Mouse (Mus musculus): ENCODE data around the gene Erich6.

- TF ChIP-seq POLR2A (IDR thresholded peaks at IDR 0.05; ENCODE audit: insufficient read length, low read depth) (no peak), SRF (IDR thresholded peaks at IDR 0.05; ENCODE audit: control insufficient read depth, insufficient read length, low read depth) (no peak), MYOG (IDR thresholded peaks at IDR 0.05; ENCODE audit: control insufficient read depth in 1 of 3, insufficient read depth in 1 of 3, insufficient read length in 2 of 3, low read depth in 2 of 3) (no peak), TCF12 (IDR thresholded peaks at IDR 0.05; ENCODE audit: insufficient read depth, poor library complexity, severe bottlenecking) (no peak), MAX (IDR thresholded peaks at IDR 0.05; ENCODE audit: low read depth) (no peak), REST (IDR thresholded peaks at IDR 0.05; ENCODE audit: insufficient read depth, insufficient read length) (no peak), POLR2AphosphoS2 (IDR thresholded peaks at IDR 0.05; ENCODE audit: insufficient read length, low read depth) (no peak), MYOD1 (IDR thresholded peaks at IDR 0.05; ENCODE audit: control insufficient read depth in 1 of 3, insufficient read length in 2 of 3, low read depth in 2 of 3) (no peak), CEBPB (IDR thresholded peaks at IDR 0.05; ENCODE audit: insufficient read depth, poor library complexity, severe bottlenecking) (no peak), USF1 (IDR thresholded peaks at IDR 0.05; ENCODE audit: low read depth) (no peak)
Measured at GRCm38 (mm10) chr3:58660636-58661035, 23.6 kb upstream of the Erich6 start.
